Mouse (Mus musculus) liver, embryonic 14.5 days (tissue): ENCODE data around the gene Vcan.

Experiments
- CTCF ChIP-seq: IDR thresholded peaks from 2 replicates; pipeline ENCODE4 v1.5.1; 2016; ENCODE audit warnings: antibody characterized with exemption, low read depth, control low read depth
- EP300 ChIP-seq: IDR thresholded peaks from 2 replicates; pipeline ENCODE4 v1.6.1; 2016; ENCODE audit warnings: antibody characterized with exemption, low read depth

DNA sequence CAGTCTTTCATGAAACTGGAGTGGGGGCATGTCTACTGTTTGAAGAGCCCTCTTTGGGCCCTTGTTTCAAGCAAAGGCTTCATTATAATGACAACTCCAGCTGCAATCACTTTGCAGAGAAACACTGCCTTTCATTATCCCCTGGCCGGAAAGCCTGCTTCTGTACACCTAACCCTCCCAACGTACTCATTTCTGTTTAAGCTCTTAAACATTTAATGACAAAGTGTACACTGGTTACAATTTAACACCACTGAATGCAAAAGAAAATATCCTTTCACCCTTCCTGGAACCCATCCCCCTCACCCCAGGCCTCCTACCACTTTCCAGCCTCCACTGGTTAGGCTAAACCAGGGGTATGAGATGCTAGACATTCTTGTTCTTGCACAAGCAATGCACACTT is 15.8 kb downstream of the Vcan start:
- TF ChIP-seq CTCF = no peak
- TF ChIP-seq EP300 = no peak
